Mouse (Mus musculus) adrenal gland, adult 18-20 months (tissue): ENCODE measurements at regions not wholly inside any gene's neighbourhood (a gene's known extent, or its start where the extent isn't known, plus 50 kb on each side); places are given as distances from the start of the nearest gene placed in this dataset.
A peak's percentile ranks its signal among the peaks of the same experiment; 100 is the strongest.
"Not testable (repeated sequence)": the region's sequence is repeated elsewhere in the genome, so short reads cannot be mapped to it uniquely, and the experiment has no call there.

Experiments used
- DNase-seq, 2 experiments: peaks; one replicate each; pipeline ENCODE4 v3.0.0; 2021 to 2022; ENCODE audit warnings: low spot score in 2 of 2

GRCm38 (mm10) chr11:63211501-63211900 lies 82.7 kb downstream of the Pmp22 start:
- DNase-seq, result no peak

- peak; percentile 76 to 85 for DNase-seq
These were observed 84.3 kb downstream of the Pmp22 start for GRCm38 (mm10) chr11:63213043-63213442.

- DNase-seq, result no peak
These were observed 85.2 kb downstream of the Pmp22 start for GRCm38 (mm10) chr11:63213901-63214425.

GRCm38 (mm10) chr11:63215993-63216392 lies 87.2 kb downstream of the Pmp22 start:
- no peak for DNase-seq

GRCm38 (mm10) chr11:63217049-63217448 lies 88.3 kb downstream of the Pmp22 start:
- DNase-seq, result no peak

- DNase-seq, result no peak
These were observed 97.7 kb downstream of the Pmp22 start for GRCm38 (mm10) chr11:63226471-63226870.

GRCm38 (mm10) chr11:63230786-63231185 lies 102.0 kb downstream of the Pmp22 start:
- no peak for DNase-seq

GRCm38 (mm10) chr11:63233172-63233966 lies 104.6 kb downstream of the Pmp22 start:
- no peak for DNase-seq

- no peak for DNase-seq
These were observed 105.7 kb downstream of the Pmp22 start for GRCm38 (mm10) chr11:63234481-63234880.

GRCm38 (mm10) chr11:63238655-63239054 lies 109.9 kb downstream of the Pmp22 start:
- no peak for DNase-seq

GRCm38 (mm10) chr11:63243906-63244416 lies 115.2 kb downstream of the Pmp22 start:
- DNase-seq, result no peak

- DNase-seq, result no peak
These were observed 116.3 kb downstream of the Pmp22 start for GRCm38 (mm10) chr11:63245041-63245440.

- no peak for DNase-seq
These were observed 117.4 kb downstream of the Pmp22 start for GRCm38 (mm10) chr11:63246052-63246661.

GRCm38 (mm10) chr11:63252012-63252856 lies 123.5 kb downstream of the Pmp22 start:
- DNase-seq, result no peak

- no peak for DNase-seq
These were observed 124.3 kb downstream of the Pmp22 start for GRCm38 (mm10) chr11:63252968-63253602.

- peak; percentile 8 to 22 for DNase-seq
These were observed 135.8 kb downstream of the Pmp22 start for GRCm38 (mm10) chr11:63264432-63265061.

GRCm38 (mm10) chr11:63266290-63266689 lies 137.5 kb downstream of the Pmp22 start:
- DNase-seq, result not testable (repeated sequence)

- DNase-seq, result no peak
These were observed 147.9 kb downstream of the Pmp22 start for GRCm38 (mm10) chr11:63276641-63277040.

- no peak for DNase-seq
These were observed 153.1 kb downstream of the Pmp22 start for GRCm38 (mm10) chr11:63281839-63282238.

GRCm38 (mm10) chr11:63282541-63282940 lies 153.8 kb downstream of the Pmp22 start:
- DNase-seq, result no peak
